Mouse (Mus musculus): ENCODE data around the gene Anp32b. TPM values are rescaled to one million over a fixed set of nuclear protein-coding genes. Genes with fewer than 3 reads are reported as not detected.
A peak's percentile ranks its signal among the peaks of the same experiment; 100 is the strongest.

Gene Anp32b
- total RNA-seq (2014; rRNA removed), result 3.5 and 4.8 TPM in 2 replicates
- 6.1 and 7.1 TPM in 2 replicates for polyA plus RNA-seq (2012; rRNA removed)

GRCm38 (mm10) chr4:46450519-46451131 lies at the start of gene Anp32b:
Gene Anp32b, plus strand, starts transcription at chr4:46450902.
- H3K4me1 ChIP-seq (ENCODE audit: control insufficient read depth, insufficient read depth, low read length), result peaks cover 14% of the 10 kb centered on the region
- peak within 1 kb of the TSS; percentile 90 for H3K27ac ChIP-seq (replicated peaks; ENCODE audit: insufficient read depth, low read depth, low read length)
- peak within 1 kb of the TSS; percentile 97 for H3K9ac ChIP-seq (ENCODE audit: low read depth, low read length)
- H3K4me3 ChIP-seq (ENCODE audit: insufficient read depth, low read depth, low read length), result peak within 1 kb of the TSS; percentile 99
- H3K36me3 ChIP-seq (ENCODE audit: control insufficient read depth, insufficient read depth, low read length), result no peaks in the 10 kb centered on the region
- WGBS, result under 1% methylated on average over 65 of the region's 66 CpGs
- H3K79me2 ChIP-seq (ENCODE audit: control insufficient read depth, insufficient read depth, low read length), result peaks cover 24% of the 10 kb centered on the region; the same call in 1 of the 2 replicates
- DNase-seq (ENCODE audit: extremely low read depth, low read depth, low spot score), result peak; percentile 59
- H3K27me3 ChIP-seq (ENCODE audit: control insufficient read depth, insufficient read depth, low read length), result no peaks in the 10 kb centered on the region
- TF ChIP-seq POLR2A (IDR thresholded peaks at IDR 0.05; ENCODE audit: extremely low read depth, insufficient read depth, low read length) (0 out of 2 replicates have a peak, but pooled peaks have one; percentile 40), CTCF (IDR thresholded peaks at IDR 0.05; ENCODE audit: low read depth, low read length) (peak; percentile 65)

GRCm38 (mm10) chr4:46404042-46404795 lies 46.5 kb upstream of the Anp32b start:
- Histone ChIP-seq H3K36me3 (ENCODE audit: control insufficient read depth, insufficient read depth, low read length) (no peaks in the 10 kb centered on the region), H3K27me3 (ENCODE audit: control insufficient read depth, insufficient read depth, low read length) (no peaks in the 10 kb centered on the region), H3K4me1 (ENCODE audit: control insufficient read depth, insufficient read depth, low read length) (no peaks in the 10 kb centered on the region), H3K79me2 (ENCODE audit: control insufficient read depth, insufficient read depth, low read length) (no peaks in the 10 kb centered on the region), H3K27ac (replicated peaks; ENCODE audit: insufficient read depth, low read depth, low read length) (no peak overlapping the region), H3K9ac (ENCODE audit: low read depth, low read length) (no peak overlapping the region), H3K4me3 (ENCODE audit: insufficient read depth, low read depth, low read length) (no peak overlapping the region)
- TF ChIP-seq POLR2A (IDR thresholded peaks at IDR 0.05; ENCODE audit: extremely low read depth, insufficient read depth, low read length) (no peak), CTCF (IDR thresholded peaks at IDR 0.05; ENCODE audit: low read depth, low read length) (no peak)
- WGBS, result 69% methylated on average over 6 of the region's 6 CpGs
- DNase-seq (ENCODE audit: extremely low read depth, low read depth, low spot score), result no peak

- H3K36me3 ChIP-seq (ENCODE audit: control insufficient read depth, insufficient read depth, low read length), result no peaks in the 10 kb centered on the region
- no peak overlapping the region for H3K27ac ChIP-seq (replicated peaks; ENCODE audit: insufficient read depth, low read depth, low read length)
- H3K4me1 ChIP-seq (ENCODE audit: control insufficient read depth, insufficient read depth, low read length), result no peaks in the 10 kb centered on the region
- 88% methylated on average over 8 of the region's 8 CpGs for WGBS
- no peak overlapping the region for H3K4me3 ChIP-seq (ENCODE audit: insufficient read depth, low read depth, low read length)
- H3K79me2 ChIP-seq (ENCODE audit: control insufficient read depth, insufficient read depth, low read length), result no peaks in the 10 kb centered on the region
- no peaks in the 10 kb centered on the region for H3K27me3 ChIP-seq (ENCODE audit: control insufficient read depth, insufficient read depth, low read length)
- no peak overlapping the region for H3K9ac ChIP-seq (ENCODE audit: low read depth, low read length)
- TF ChIP-seq CTCF (IDR thresholded peaks at IDR 0.05; ENCODE audit: low read depth, low read length) (no peak), POLR2A (IDR thresholded peaks at IDR 0.05; ENCODE audit: extremely low read depth, insufficient read depth, low read length) (no peak)
- DNase-seq (ENCODE audit: extremely low read depth, low read depth, low spot score), result no peak
Measured at GRCm38 (mm10) chr4:46406966-46407703, 43.6 kb upstream of the Anp32b start.

GRCm38 (mm10) chr4:46410677-46411076 lies 40.0 kb upstream of the Anp32b start:
- H3K27me3 ChIP-seq (ENCODE audit: control insufficient read depth, insufficient read depth, low read length), result no peaks in the 10 kb centered on the region
- no peak overlapping the region for H3K4me3 ChIP-seq (ENCODE audit: insufficient read depth, low read depth, low read length)
- 97% methylated on average over 5 of the region's 5 CpGs for WGBS
- no peak overlapping the region for H3K27ac ChIP-seq (replicated peaks; ENCODE audit: insufficient read depth, low read depth, low read length)
- H3K79me2 ChIP-seq (ENCODE audit: control insufficient read depth, insufficient read depth, low read length), result no peaks in the 10 kb centered on the region
- H3K9ac ChIP-seq (ENCODE audit: low read depth, low read length), result no peak overlapping the region
- H3K4me1 ChIP-seq (ENCODE audit: control insufficient read depth, insufficient read depth, low read length), result no peaks in the 10 kb centered on the region
- H3K36me3 ChIP-seq (ENCODE audit: control insufficient read depth, insufficient read depth, low read length), result no peaks in the 10 kb centered on the region
- DNase-seq (ENCODE audit: extremely low read depth, low read depth, low spot score), result no peak
- TF ChIP-seq POLR2A (IDR thresholded peaks at IDR 0.05; ENCODE audit: extremely low read depth, insufficient read depth, low read length), result no peak
- no peak for TF ChIP-seq CTCF (IDR thresholded peaks at IDR 0.05; ENCODE audit: low read depth, low read length)

GRCm38 (mm10) chr4:46411489-46411888 lies 39.2 kb upstream of the Anp32b start:
- H3K27ac ChIP-seq (replicated peaks; ENCODE audit: insufficient read depth, low read depth, low read length), result no peak overlapping the region
- no peak overlapping the region for H3K4me3 ChIP-seq (ENCODE audit: insufficient read depth, low read depth, low read length)
- H3K27me3 ChIP-seq (ENCODE audit: control insufficient read depth, insufficient read depth, low read length), result no peaks in the 10 kb centered on the region
- no peaks in the 10 kb centered on the region for H3K79me2 ChIP-seq (ENCODE audit: control insufficient read depth, insufficient read depth, low read length)
- 74% methylated on average over 6 of the region's 6 CpGs for WGBS
- H3K4me1 ChIP-seq (ENCODE audit: control insufficient read depth, insufficient read depth, low read length), result no peaks in the 10 kb centered on the region
- H3K9ac ChIP-seq (ENCODE audit: low read depth, low read length), result no peak overlapping the region
- no peaks in the 10 kb centered on the region for H3K36me3 ChIP-seq (ENCODE audit: control insufficient read depth, insufficient read depth, low read length)
- no peak for DNase-seq (ENCODE audit: extremely low read depth, low read depth, low spot score)
- TF ChIP-seq CTCF (IDR thresholded peaks at IDR 0.05; ENCODE audit: low read depth, low read length), result no peak
- no peak for TF ChIP-seq POLR2A (IDR thresholded peaks at IDR 0.05; ENCODE audit: extremely low read depth, insufficient read depth, low read length)

Measured in liver, adult 2 months (tissue).